Mouse (Mus musculus) neural tube, embryonic 11.5 days (tissue): ENCODE data around the gene Uggt2. TPM values are rescaled to one million over a fixed set of nuclear protein-coding genes. Genes with fewer than 3 reads are reported as not detected.

Experiments used
- ATAC-seq: fragments of 200-750 bp; cut with Nextera tagmentation; 2 replicates; pipeline ENCODE4 v1.8.0; 2017; ENCODE audit warnings: moderate number of reproducible peaks, mild to moderate bottlenecking, moderate TSS enrichment, moderate library complexity; ENCODE audit not compliant: insufficient read depth, low FRiP score, low TSS enrichment
- DNase-seq: peaks from one replicate; pipeline ENCODE4 v3.0.0-alpha.2; 2015; ENCODE audit warnings: low spot score
- H3K27ac ChIP-seq: fragments of 300-500 bp; sonication (generic); 2 replicates; pipeline ENCODE4 v1.5.1; 2014; ENCODE audit warnings: low read depth, mild to moderate bottlenecking, low read length
- H3K27me3 ChIP-seq: fragments of 300-500 bp; sonication (generic); 2 replicates; pipeline ENCODE4 v1.6.1; 2014; ENCODE audit warnings: mild to moderate bottlenecking, low read length, mixed read lengths; ENCODE audit not compliant: control insufficient read depth, insufficient read depth
- H3K36me3 ChIP-seq: fragments of 300-500 bp; sonication (generic); 2 replicates; pipeline ENCODE4 v1.6.1; 2014; ENCODE audit warnings: mild to moderate bottlenecking, low read length, moderate library complexity, mixed read lengths; ENCODE audit not compliant: control insufficient read depth, insufficient read depth
- H3K4me1 ChIP-seq: fragments of 300-500 bp; sonication (generic); 2 replicates; pipeline ENCODE4 v1.6.1; 2014; ENCODE audit warnings: low read length, mixed read lengths; ENCODE audit not compliant: control insufficient read depth, insufficient read depth
- H3K4me2 ChIP-seq: fragments of 300-500 bp; sonication (generic); 2 replicates; pipeline ENCODE4 v1.6.1; 2014; ENCODE audit warnings: low read depth, mild to moderate bottlenecking, moderate library complexity
- H3K4me3 ChIP-seq: fragments of 300-500 bp; sonication (generic); 2 replicates; pipeline ENCODE4 v1.5.1; 2014; ENCODE audit warnings: low read depth, low read length
- H3K9ac ChIP-seq: fragments of 300-500 bp; sonication (generic); 2 replicates; pipeline ENCODE4 v1.6.1; 2014; ENCODE audit warnings: mild to moderate bottlenecking, low read length
- H3K9me3 ChIP-seq: fragments of 300-500 bp; sonication (generic); 2 replicates; pipeline ENCODE4 v1.6.1; 2016; ENCODE audit warnings: low read length; ENCODE audit not compliant: control insufficient read depth
- WGBS: fragments of 180-500 bp; shearing (Covaris S2); extraction: QIAGEN DNeasy Blood & Tissue Kit; methylation state at CpG from one replicate; pipeline ENCODE4 v1.1.7; 2014; 5-methylcytosine and 5-hydroxymethylcytosine counted together
- polyA plus RNA-seq: library from polyadenylated mRNA; unstranded; fragments of >200 nt; fragmentation: Nextera tagmentation; extraction: Ambion mirVana; gene quantifications from 2 replicates; pipeline ENCODE4 v1.2.1, GENCODE M21; 2014

Gene Uggt2
- polyA plus RNA-seq, 1 experiment from 2014 or later, result 16.4 TPM

DNA sequence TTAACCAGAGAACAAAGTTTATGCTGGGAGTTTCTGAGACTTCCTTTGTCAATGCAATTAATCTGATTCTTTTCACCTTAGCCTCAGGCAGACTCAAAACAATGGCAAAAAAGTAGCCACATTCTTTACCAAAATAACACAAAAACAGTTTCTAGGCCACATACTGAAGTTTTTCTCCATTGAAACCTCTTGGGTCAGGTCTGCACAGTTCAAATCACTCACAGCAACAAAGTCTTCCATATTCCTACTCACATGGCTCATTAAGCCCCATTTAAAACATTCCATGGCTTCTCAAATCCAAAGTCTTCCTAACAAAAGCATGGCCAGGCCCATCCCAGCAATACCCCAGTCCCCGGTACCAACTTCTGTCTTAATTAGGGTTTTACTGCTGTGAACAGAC is 46.3 kb downstream of the Uggt2 start:
- H3K9me3 ChIP-seq, result no peaks in the 10 kb centered on the region
- ATAC-seq (no peak), DNase-seq (no peak)
- H3K4me2 ChIP-seq, result no peak overlapping the region
- no peak overlapping the region for H3K9ac ChIP-seq
- no peaks in the 10 kb centered on the region for H3K4me1 ChIP-seq
- no peak overlapping the region for H3K4me3 ChIP-seq
- WGBS, result 61% methylated on average over 1 of the region's 1 CpGs
- no peaks in the 10 kb centered on the region for H3K27me3 ChIP-seq
- H3K27ac ChIP-seq, result no peak overlapping the region
- H3K36me3 ChIP-seq, result no peaks in the 10 kb centered on the region

DNA sequence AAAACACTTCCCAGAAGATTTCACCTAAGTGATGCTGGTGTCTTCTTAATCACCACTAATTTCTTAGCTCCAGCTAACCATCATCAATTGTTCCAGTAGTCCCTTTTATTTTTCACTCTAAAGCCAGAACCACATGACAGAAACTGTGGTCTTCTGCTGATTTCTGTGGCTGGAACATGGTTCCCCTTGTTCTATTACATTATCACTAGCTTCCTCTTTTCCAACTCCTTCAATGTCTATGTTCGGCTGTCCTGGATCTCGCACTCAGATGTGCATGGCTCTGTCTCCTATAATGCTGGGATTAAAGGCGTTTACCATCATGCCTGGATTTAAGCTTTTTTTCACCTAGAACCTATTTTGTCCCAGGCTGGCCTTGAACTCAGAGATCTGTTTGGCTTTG is 46.9 kb downstream of the Uggt2 start:
- no peaks in the 10 kb centered on the region for H3K4me1 ChIP-seq
- no peak overlapping the region for H3K9ac ChIP-seq
- no peak overlapping the region for H3K4me2 ChIP-seq
- no peaks in the 10 kb centered on the region for H3K27me3 ChIP-seq
- no peak for DNase-seq
- WGBS, result 91% methylated on average over 3 of the region's 3 CpGs
- no peaks in the 10 kb centered on the region for H3K36me3 ChIP-seq
- no peak overlapping the region for H3K27ac ChIP-seq
- no peaks in the 10 kb centered on the region for H3K9me3 ChIP-seq
- ATAC-seq, result no peak
- H3K4me3 ChIP-seq, result no peak overlapping the region

- no peaks in the 10 kb centered on the region for H3K9me3 ChIP-seq
- no peaks in the 10 kb centered on the region for H3K4me1 ChIP-seq
- H3K36me3 ChIP-seq, result no peaks in the 10 kb centered on the region; the same call in 1 of the 2 replicates
- DNase-seq, result no peak
- no peak overlapping the region for H3K4me2 ChIP-seq
- H3K27ac ChIP-seq, result no peak overlapping the region
- no peak overlapping the region for H3K9ac ChIP-seq
- WGBS, result 90% methylated on average over 7 of the region's 7 CpGs
- no peak for ATAC-seq
- H3K27me3 ChIP-seq, result no peaks in the 10 kb centered on the region
- H3K4me3 ChIP-seq, result no peak overlapping the region
These were observed 55.5 kb downstream of the Uggt2 start for GRCm38 (mm10) chr14:119043765-119044164.

- H3K4me2 ChIP-seq, result no peak overlapping the region
- no peak overlapping the region for H3K4me3 ChIP-seq
- H3K9ac ChIP-seq, result no peak overlapping the region
- ATAC-seq (no peak), DNase-seq (peak; percentile 47)
- H3K27me3 ChIP-seq, result no peaks in the 10 kb centered on the region
- no peaks in the 10 kb centered on the region; the same call in 1 of the 2 replicates for H3K36me3 ChIP-seq
- WGBS, result 56% methylated on average over 1 of the region's 1 CpGs
- no peaks in the 10 kb centered on the region for H3K9me3 ChIP-seq
- no peak overlapping the region for H3K27ac ChIP-seq
- H3K4me1 ChIP-seq, result no peaks in the 10 kb centered on the region
These were observed 59.0 kb downstream of the Uggt2 start for GRCm38 (mm10) chr14:119040253-119040652.

DNA sequence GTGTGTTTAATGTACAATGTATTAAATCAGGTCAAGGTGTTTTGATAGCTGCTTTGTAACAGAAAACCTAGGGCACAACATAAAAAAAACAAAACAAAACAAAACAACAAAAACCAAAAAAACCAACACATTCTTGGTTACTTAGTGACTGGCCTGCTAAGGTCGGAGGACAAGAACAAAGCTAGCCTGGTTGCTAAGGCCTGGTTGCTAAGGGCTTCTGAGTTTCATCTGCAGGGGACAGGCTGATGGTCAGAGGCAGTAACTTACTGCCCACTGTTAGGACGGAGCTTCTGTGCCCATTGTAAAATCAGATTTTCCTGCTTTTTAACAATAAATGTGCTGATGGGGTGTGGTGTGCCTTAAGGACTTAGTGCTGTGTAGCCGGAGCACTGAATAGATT is 61.5 kb downstream of the Uggt2 start:
- Histone ChIP-seq H3K27ac (no peak overlapping the region), H3K4me3 (no peak overlapping the region), H3K4me1 (no peaks in the 10 kb centered on the region), H3K9me3 (no peaks in the 10 kb centered on the region), H3K36me3 (no peaks in the 10 kb centered on the region), H3K4me2 (no peak overlapping the region), H3K9ac (no peak overlapping the region), H3K27me3 (no peaks in the 10 kb centered on the region)
- DNase-seq, result no peak
- no peak for ATAC-seq
- WGBS, result 40% methylated on average over 3 of the region's 3 CpGs

DNA sequence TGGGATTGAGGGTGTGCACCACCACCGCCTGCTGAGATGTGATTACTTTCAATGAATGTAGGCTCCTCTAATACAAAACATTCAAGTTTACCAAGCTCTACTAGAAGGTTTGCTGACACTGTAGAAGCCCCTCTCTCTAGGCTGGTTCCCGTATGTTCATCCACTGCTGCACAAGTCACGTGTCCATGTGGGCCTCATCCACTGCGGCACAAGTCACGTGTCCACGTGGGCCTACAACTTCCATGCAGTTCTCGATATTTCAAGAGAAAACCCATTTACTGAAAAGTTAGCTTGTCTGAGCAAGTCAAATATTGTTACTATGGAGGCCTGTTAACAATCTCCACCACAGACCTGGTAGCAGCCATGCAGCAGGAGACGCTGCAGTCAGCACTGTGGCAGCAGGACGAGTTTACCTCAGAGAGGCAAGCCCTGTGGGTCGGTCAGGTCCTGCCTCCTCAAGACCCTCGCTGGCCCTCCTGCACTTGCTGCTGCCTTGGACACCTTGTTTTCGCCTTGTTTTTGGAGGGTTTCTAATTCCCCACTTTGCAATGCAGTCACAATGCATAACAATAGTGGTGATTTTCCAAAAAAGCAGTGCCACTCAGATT is 62.0 kb downstream of the Uggt2 start:
- Histone ChIP-seq H3K4me3 (no peak overlapping the region), H3K9ac (no peak overlapping the region), H3K27ac (no peak overlapping the region), H3K9me3 (no peaks in the 10 kb centered on the region), H3K27me3 (no peaks in the 10 kb centered on the region), H3K36me3 (no peaks in the 10 kb centered on the region), H3K4me1 (no peaks in the 10 kb centered on the region), H3K4me2 (no peak overlapping the region)
- ATAC-seq, result no peak
- DNase-seq, result no peak
- 80% methylated on average over 12 of the region's 12 CpGs for WGBS

GRCm38 (mm10) chr14:119027675-119028253 is 71.5 kb downstream of the Uggt2 start:
- no peaks in the 10 kb centered on the region for H3K4me1 ChIP-seq
- no peaks in the 10 kb centered on the region for H3K36me3 ChIP-seq
- 70% methylated on average over 2 of the region's 2 CpGs for WGBS
- no peaks in the 10 kb centered on the region for H3K27me3 ChIP-seq
- H3K9me3 ChIP-seq, result no peaks in the 10 kb centered on the region
- H3K4me2 ChIP-seq, result no peak overlapping the region
- ATAC-seq (no peak), DNase-seq (no peak)
- H3K4me3 ChIP-seq, result no peak overlapping the region
- H3K27ac ChIP-seq, result no peak overlapping the region
- H3K9ac ChIP-seq, result no peak overlapping the region

- Histone ChIP-seq H3K36me3 (no peaks in the 10 kb centered on the region), H3K4me1 (no peaks in the 10 kb centered on the region), H3K9me3 (no peaks in the 10 kb centered on the region), H3K4me3 (no peak overlapping the region), H3K4me2 (no peak overlapping the region), H3K9ac (no peak overlapping the region), H3K27me3 (no peaks in the 10 kb centered on the region), H3K27ac (no peak overlapping the region)
- WGBS, result 52% methylated on average over 4 of the region's 4 CpGs
- ATAC-seq (peak; percentile 78; the same call in 1 of the 2 replicates), DNase-seq (peak; percentile 30)
These were observed 72.1 kb downstream of the Uggt2 start for GRCm38 (mm10) chr14:119027130-119027529.

DNA sequence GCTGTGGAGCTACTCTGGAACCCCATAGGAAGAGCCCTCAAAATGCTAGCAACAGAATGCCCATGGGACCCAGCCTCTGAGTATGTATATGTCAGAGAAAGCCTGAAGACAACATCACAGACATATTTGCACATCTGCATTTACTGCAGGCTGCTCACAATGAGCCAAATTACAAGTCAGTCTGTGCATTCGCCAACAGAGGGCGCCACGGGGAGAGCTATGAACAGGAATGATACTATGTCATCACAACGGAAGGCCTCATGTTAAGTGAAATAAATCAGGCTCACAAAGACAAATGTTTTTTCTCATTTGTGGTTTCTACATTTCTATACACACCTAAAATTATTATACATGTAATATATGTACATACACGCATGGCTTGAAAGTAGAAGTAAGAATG is 73.3 kb downstream of the Uggt2 start:
- DNase-seq, result no peak

More for the DNA sequence above, 73.3 kb downstream of the Uggt2 start:
- 68% methylated on average over 5 of the region's 5 CpGs for WGBS
- Histone ChIP-seq H3K36me3 (no peaks in the 10 kb centered on the region), H3K4me1 (no peaks in the 10 kb centered on the region), H3K9me3 (no peaks in the 10 kb centered on the region), H3K4me2 (no peak overlapping the region), H3K27ac (no peak overlapping the region), H3K27me3 (no peaks in the 10 kb centered on the region), H3K4me3 (no peak overlapping the region), H3K9ac (no peak overlapping the region)
- ATAC-seq, result no peak
